Mouse (Mus musculus) layer of hippocampus, adult 18-20 months (tissue): ENCODE measurements around the gene Pik3r2. TPM values are rescaled to one million over a fixed set of nuclear protein-coding genes. Genes with fewer than 3 reads are reported as not detected.

Source experiments
- microRNA-seq, 2 experiments: library from miRNA; unstranded; fragments of <30 nt; microRNA quantifications; one replicate each; pipeline ENCODE4 v1.2.0; 2021
- total RNA-seq, 2 experiments: library from RNA; stranded (reverse); gene quantifications; 2 replicates each; pipeline ENCODE4 v1.2.3; 2021

Gene Pik3r2
- total RNA-seq, 2 experiments from 2014 or later: 158 to 162 TPM

Small RNAs within 50 kb of the gene (microRNA-seq; reads per million reads assigned to microRNA genes)
- 45.4 to 48.4 reads per million in 2 experiments for gene Mir7240

Other genes with a start within 250 kb of the Pik3r2 start
- 100 to 1,000 TPM; 450 to 467 TPM for gene Fkbp8, start 249.0 kb downstream of the Pik3r2 start, total RNA-seq
- gene Kxd1, start 248.8 kb downstream of the Pik3r2 start, total RNA-seq: 10 to 100 TPM; 40.6 to 45.6 TPM
- 10 to 100 TPM; 18.9 to 21.8 TPM for gene Ell, start 237.3 kb downstream of the Pik3r2 start, total RNA-seq
- 10 to 100 TPM; 47.3 to 47.7 TPM for gene Isyna1, start 182.3 kb downstream of the Pik3r2 start, total RNA-seq
- 100 to 1,000 TPM; 272 to 279 TPM for gene Ssbp4, start 167.8 kb downstream of the Pik3r2 start, total RNA-seq
- gene Lrrc25, start 160.6 kb downstream of the Pik3r2 start, total RNA-seq: under 1 TPM; 0.33 to 0.37 TPM
- gene Gdf15, start 144.3 kb downstream of the Pik3r2 start, total RNA-seq: not detected
- 10 to 100 TPM; 20.0 to 23.3 TPM for gene Pgpep1, start 116.3 kb downstream of the Pik3r2 start, total RNA-seq
- 10 to 100 TPM; 63.8 to 71.5 TPM for gene Lsm4, start 103.5 kb downstream of the Pik3r2 start, total RNA-seq
- 100 to 1,000 TPM; 186 to 200 TPM for gene Jund, start 77.8 kb downstream of the Pik3r2 start, total RNA-seq
- under 1 TPM in 1 of 2 experiments, not detected in 1; 0.07 TPM for gene Iqcn, start 73.3 kb downstream of the Pik3r2 start, total RNA-seq
- not detected for gene Gm3336, start 58.2 kb downstream of the Pik3r2 start, total RNA-seq
- gene Pde4c, start 53.0 kb downstream of the Pik3r2 start, total RNA-seq: 1 to 10 TPM; 1.0 to 1.3 TPM
- 100 to 1,000 TPM; 814 to 823 TPM for gene Rab3a, start 22.0 kb downstream of the Pik3r2 start, total RNA-seq
- gene Mpv17l2, start 15.8 kb downstream of the Pik3r2 start, total RNA-seq: 10 to 100 TPM; 34.5 to 41.1 TPM
- 100 to 1,000 TPM; 439 to 476 TPM for gene Mast3, start 28.3 kb upstream of the Pik3r2 start, total RNA-seq
- 1 to 10 TPM in 1 of 2 experiments, under 1 TPM in 1; 0.97 to 1.7 TPM for gene Il12rb1, start 31.7 kb upstream of the Pik3r2 start, total RNA-seq
- gene Arrdc2, start 63.0 kb upstream of the Pik3r2 start, total RNA-seq: 10 to 100 TPM; 15.9 to 27.3 TPM
- 10 to 100 TPM; 19.0 to 20.8 TPM for gene Kcnn1, start 86.5 kb upstream of the Pik3r2 start, total RNA-seq
- gene Ccdc124, start 97.2 kb upstream of the Pik3r2 start, total RNA-seq: 10 to 100 TPM; 93.2 to 98.5 TPM
- gene Slc5a5, start 116.0 kb upstream of the Pik3r2 start, total RNA-seq: 10 to 100 TPM; 11.1 to 12.9 TPM
- gene Rpl18a, start 120.7 kb upstream of the Pik3r2 start, total RNA-seq: 100 to 1,000 TPM; 713 to 785 TPM
- 100 to 1,000 TPM in 1 of 2 experiments, 10 to 100 TPM in 1; 96.3 to 100 TPM for gene Map1s, start 129.2 kb upstream of the Pik3r2 start, total RNA-seq